Mouse (Mus musculus): ENCODE data around the gene Tsga10. TPM values are rescaled to one million over a fixed set of nuclear protein-coding genes. Genes with fewer than 3 reads are reported as not detected.
"Not testable (repeated sequence)": the region's sequence is repeated elsewhere in the genome, so short reads cannot be mapped to it uniquely, and the experiment has no call there.

Gene Tsga10
- polyA plus RNA-seq, 1 experiment from 2014 or later = 12.8 TPM

- H3K4me1 ChIP-seq (ENCODE audit: control insufficient read depth, insufficient read depth, low read depth, low read length) = peaks cover 11% of the 10 kb centered on the region
- H3K4me2 ChIP-seq (ENCODE audit: low read length) = no peak overlapping the region
- no peak overlapping the region for H3K9ac ChIP-seq (ENCODE audit: low read depth, low read length)
- no peaks in the 10 kb centered on the region for H3K9me3 ChIP-seq (ENCODE audit: control insufficient read depth, low read length)
- H3K27me3 ChIP-seq (replicated peaks; ENCODE audit: control insufficient read depth, insufficient read depth, low read length) = peaks cover 5% of the 10 kb centered on the region; the same call in 1 of the 2 replicates
- 78% methylated on average over 10 of the region's 10 CpGs for WGBS
- no peak overlapping the region for H3K4me3 ChIP-seq (ENCODE audit: low read length)
- no peaks in the 10 kb centered on the region for H3K36me3 ChIP-seq (ENCODE audit: control insufficient read depth, insufficient read depth, low read length)
- no peak for ATAC-seq
- H3K27ac ChIP-seq (ENCODE audit: low read depth, low read length) = no peak overlapping the region
Measured at GRCm38 (mm10) chr1:37867684-37868322, 1.6 kb upstream of the Tsga10 start.

DNA sequence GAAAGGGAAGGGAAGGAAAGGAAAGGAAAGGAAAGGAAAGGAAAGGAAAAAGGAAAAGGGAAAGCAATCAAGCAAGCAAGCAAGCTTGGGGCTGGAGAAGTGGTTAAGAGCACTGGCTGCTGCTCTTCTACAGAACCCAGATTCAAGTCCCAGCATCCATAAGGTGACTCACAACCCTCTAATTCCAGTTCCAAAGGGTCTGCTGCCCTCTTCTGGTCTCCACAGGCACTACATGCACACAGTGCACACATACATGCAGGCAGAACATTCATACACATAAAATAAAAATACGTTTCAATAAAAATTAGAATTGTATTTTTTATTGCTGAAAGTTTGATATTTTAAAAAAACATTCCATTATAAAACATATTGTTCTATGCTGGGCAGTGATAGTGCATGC, 827 bp upstream of the Tsga10 start:
- Histone ChIP-seq H3K9me3 (ENCODE audit: control insufficient read depth, low read length) (no peaks in the 10 kb centered on the region), H3K27ac (ENCODE audit: low read depth, low read length) (no peak overlapping the region), H3K4me3 (ENCODE audit: low read length) (no peak overlapping the region), H3K36me3 (ENCODE audit: control insufficient read depth, insufficient read depth, low read length) (no peaks in the 10 kb centered on the region), H3K4me1 (ENCODE audit: control insufficient read depth, insufficient read depth, low read depth, low read length) (peaks cover 8% of the 10 kb centered on the region), H3K4me2 (ENCODE audit: low read length) (no peak overlapping the region), H3K9ac (ENCODE audit: low read depth, low read length) (no peak overlapping the region), H3K27me3 (replicated peaks; ENCODE audit: control insufficient read depth, insufficient read depth, low read length) (peaks cover 5% of the 10 kb centered on the region; the same call in 1 of the 2 replicates)
- ATAC-seq = no peak
- 77% methylated on average over 1 of the region's 1 CpGs for WGBS

DNA sequence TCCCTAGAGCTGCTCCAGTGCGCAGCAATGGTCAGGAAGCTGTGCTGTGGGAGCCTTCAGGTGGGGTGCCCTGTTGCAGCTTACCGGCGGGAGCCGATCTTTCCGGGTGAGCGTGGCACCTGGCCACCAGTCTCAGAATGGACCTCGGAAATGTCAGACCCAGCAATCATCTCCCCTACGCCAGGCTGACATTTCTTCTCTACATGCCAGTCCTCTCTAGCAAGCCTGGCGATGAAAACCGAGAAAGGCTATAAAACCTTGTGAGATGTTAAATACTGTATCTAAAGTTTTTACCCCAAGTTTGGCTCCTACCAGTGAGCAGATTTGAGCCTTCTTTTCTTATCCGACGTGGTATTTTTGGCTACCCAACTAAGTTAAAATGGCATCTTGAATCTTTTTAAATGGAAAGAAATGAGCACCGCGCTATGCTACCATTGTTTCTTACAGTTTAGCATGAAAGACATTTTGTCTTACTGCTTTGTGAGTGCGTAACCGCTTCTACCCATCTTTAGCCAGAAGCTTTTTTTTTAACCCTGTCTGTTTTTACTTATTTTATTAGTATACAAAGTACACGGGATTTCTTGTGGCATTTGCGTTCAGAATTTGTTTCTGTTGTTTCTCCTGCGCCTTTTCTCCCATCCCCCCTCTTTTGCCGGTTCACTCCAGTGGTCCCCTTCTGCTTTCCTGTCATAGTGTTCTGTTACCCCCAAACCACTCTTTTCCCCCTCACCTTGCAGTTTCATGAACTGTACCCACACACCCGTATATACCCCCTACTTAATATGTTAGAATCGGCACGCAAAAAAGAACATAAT, 621 bp downstream of the Tsga10 start:
- no peak for ATAC-seq
- 11% methylated on average over 23 of the region's 23 CpGs for WGBS

GRCm38 (mm10) chr1:37864511-37865400, 1.5 kb downstream of the Tsga10 start:
- Histone ChIP-seq H3K9me3 (ENCODE audit: control insufficient read depth, low read length) (no peaks in the 10 kb centered on the region), H3K4me3 (ENCODE audit: low read length) (peak overlapping the region; percentile 76), H3K9ac (ENCODE audit: low read depth, low read length) (peak overlapping the region; percentile 86), H3K27me3 (replicated peaks; ENCODE audit: control insufficient read depth, insufficient read depth, low read length) (peaks cover 3% of the 10 kb centered on the region; the same call in 1 of the 2 replicates), H3K4me1 (ENCODE audit: control insufficient read depth, insufficient read depth, low read depth, low read length) (peaks cover 4% of the 10 kb centered on the region), H3K36me3 (ENCODE audit: control insufficient read depth, insufficient read depth, low read length) (no peaks in the 10 kb centered on the region), H3K4me2 (ENCODE audit: low read length) (peak overlapping the region; percentile 86), H3K27ac (ENCODE audit: low read depth, low read length) (peak overlapping the region; percentile 94)
- WGBS = under 1% methylated on average over 87 of the region's 90 CpGs
- ATAC-seq = peak; percentile 98

More for the DNA sequence above, 621 bp downstream of the Tsga10 start:
- peak overlapping the region; percentile 76 for H3K4me3 ChIP-seq (ENCODE audit: low read length)
- H3K9ac ChIP-seq (ENCODE audit: low read depth, low read length) = peak overlapping the region; percentile 86
- H3K9me3 ChIP-seq (ENCODE audit: control insufficient read depth, low read length) = no peaks in the 10 kb centered on the region
- H3K4me2 ChIP-seq (ENCODE audit: low read length) = peak overlapping the region; percentile 86
- peaks cover 5% of the 10 kb centered on the region; the same call in 1 of the 2 replicates for H3K27me3 ChIP-seq (replicated peaks; ENCODE audit: control insufficient read depth, insufficient read depth, low read length)
- H3K36me3 ChIP-seq (ENCODE audit: control insufficient read depth, insufficient read depth, low read length) = no peaks in the 10 kb centered on the region
- peaks cover 4% of the 10 kb centered on the region for H3K4me1 ChIP-seq (ENCODE audit: control insufficient read depth, insufficient read depth, low read depth, low read length)
- peak overlapping the region; percentile 94 for H3K27ac ChIP-seq (ENCODE audit: low read depth, low read length)

DNA sequence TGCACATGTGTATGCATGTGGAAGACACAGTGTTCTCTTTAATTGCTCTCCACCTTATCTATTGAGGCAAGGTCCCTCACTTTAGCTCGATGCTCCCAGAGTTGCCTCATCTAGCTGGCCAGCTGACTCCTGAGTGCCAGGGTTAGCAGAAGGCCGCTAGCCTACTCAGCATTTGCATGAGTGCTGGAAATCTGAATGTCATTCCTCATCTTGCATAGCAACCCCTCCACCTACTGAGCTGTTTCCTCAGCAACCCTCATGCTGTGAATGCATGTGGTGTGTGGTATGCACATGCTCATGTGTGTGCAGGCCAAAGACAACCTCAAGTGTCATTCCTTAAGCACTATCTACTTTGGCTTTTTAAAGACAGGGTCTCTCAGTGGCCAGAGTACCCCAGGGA, 15.5 kb downstream of the Tsga10 start:
- no peak for ATAC-seq
- H3K9me3 ChIP-seq (ENCODE audit: control insufficient read depth, low read length) = no peaks in the 10 kb centered on the region
- no peaks in the 10 kb centered on the region for H3K4me1 ChIP-seq (ENCODE audit: control insufficient read depth, insufficient read depth, low read depth, low read length)
- no peaks in the 10 kb centered on the region for H3K27me3 ChIP-seq (replicated peaks; ENCODE audit: control insufficient read depth, insufficient read depth, low read length)
- 45% methylated on average over 2 of the region's 2 CpGs for WGBS
- 0 out of 2 replicates have a peak, but pooled peaks cover 3% of the 10 kb centered on the region for H3K36me3 ChIP-seq (ENCODE audit: control insufficient read depth, insufficient read depth, low read length)
- no peak overlapping the region for H3K9ac ChIP-seq (ENCODE audit: low read depth, low read length)
- H3K4me2 ChIP-seq (ENCODE audit: low read length) = no peak overlapping the region
- H3K27ac ChIP-seq (ENCODE audit: low read depth, low read length) = no peak overlapping the region
- no peak overlapping the region for H3K4me3 ChIP-seq (ENCODE audit: low read length)

GRCm38 (mm10) chr1:37846878-37847277, 19.4 kb downstream of the Tsga10 start:
- H3K9me3 ChIP-seq (ENCODE audit: control insufficient read depth, low read length) = no peaks in the 10 kb centered on the region
- H3K27ac ChIP-seq (ENCODE audit: low read depth, low read length) = no peak overlapping the region
- ATAC-seq = no peak
- H3K4me1 ChIP-seq (ENCODE audit: control insufficient read depth, insufficient read depth, low read depth, low read length) = no peaks in the 10 kb centered on the region
- no peaks in the 10 kb centered on the region for H3K36me3 ChIP-seq (ENCODE audit: control insufficient read depth, insufficient read depth, low read length)
- no peak overlapping the region for H3K9ac ChIP-seq (ENCODE audit: low read depth, low read length)
- 87% methylated on average over 8 of the region's 8 CpGs for WGBS
- no peak overlapping the region for H3K4me3 ChIP-seq (ENCODE audit: low read length)
- H3K4me2 ChIP-seq (ENCODE audit: low read length) = no peak overlapping the region
- H3K27me3 ChIP-seq (replicated peaks; ENCODE audit: control insufficient read depth, insufficient read depth, low read length) = no peaks in the 10 kb centered on the region

DNA sequence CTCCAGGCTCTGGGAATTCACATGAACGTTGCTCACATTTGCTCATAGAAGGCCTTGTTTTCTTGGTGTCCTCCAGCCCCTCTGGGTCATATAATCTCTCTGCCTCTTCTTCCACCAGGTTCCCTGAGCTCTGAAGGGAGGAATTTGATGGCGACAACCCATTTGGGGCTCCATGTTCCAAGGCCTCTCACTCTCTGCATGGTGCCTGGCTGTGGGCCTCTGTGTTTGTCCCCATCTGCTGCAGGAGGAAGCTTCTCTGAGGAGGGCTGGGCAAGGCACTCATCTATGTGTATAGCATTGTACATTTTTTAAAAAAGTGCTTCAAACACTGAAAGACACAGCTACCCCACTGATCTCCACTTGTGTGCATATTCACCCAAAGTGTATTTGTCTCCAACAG, 34.5 kb downstream of the Tsga10 start:
- Histone ChIP-seq H3K4me2 (ENCODE audit: low read length) (no peak overlapping the region), H3K27me3 (replicated peaks; ENCODE audit: control insufficient read depth, insufficient read depth, low read length) (no peaks in the 10 kb centered on the region), H3K27ac (ENCODE audit: low read depth, low read length) (no peak overlapping the region), H3K9ac (ENCODE audit: low read depth, low read length) (no peak overlapping the region), H3K9me3 (ENCODE audit: control insufficient read depth, low read length) (no peaks in the 10 kb centered on the region), H3K4me1 (ENCODE audit: control insufficient read depth, insufficient read depth, low read depth, low read length) (no peaks in the 10 kb centered on the region), H3K36me3 (ENCODE audit: control insufficient read depth, insufficient read depth, low read length) (peaks cover 4% of the 10 kb centered on the region), H3K4me3 (ENCODE audit: low read length) (no peak overlapping the region)
- ATAC-seq = no peak
- 54% methylated on average over 2 of the region's 2 CpGs for WGBS

DNA sequence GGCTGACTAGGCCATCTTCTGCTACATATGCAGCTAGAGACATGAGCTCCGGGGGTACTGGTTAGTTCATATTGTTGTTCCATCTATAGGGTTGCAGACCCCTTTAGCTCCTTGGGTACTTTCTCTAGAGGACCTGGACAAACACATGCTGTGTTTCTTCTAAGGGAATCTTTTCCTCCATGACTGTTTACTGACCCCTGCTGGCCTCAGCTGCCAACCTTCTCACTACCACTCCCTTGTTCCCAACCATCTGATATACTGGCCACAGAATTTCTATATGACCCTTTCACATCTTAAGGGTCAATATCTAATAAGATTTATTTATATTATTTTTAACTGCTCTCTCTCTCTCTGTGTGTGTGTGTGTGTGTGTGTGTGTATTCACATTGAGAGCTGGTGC, 63.9 kb downstream of the Tsga10 start:
- ATAC-seq; H3K9ac ChIP-seq (ENCODE audit: low read depth, low read length); H3K4me3 ChIP-seq (ENCODE audit: low read length); H3K27me3 ChIP-seq (replicated peaks; ENCODE audit: control insufficient read depth, insufficient read depth, low read length); H3K9me3 ChIP-seq (ENCODE audit: control insufficient read depth, low read length); H3K4me1 ChIP-seq (ENCODE audit: control insufficient read depth, insufficient read depth, low read depth, low read length); H3K27ac ChIP-seq (ENCODE audit: low read depth, low read length); H3K36me3 ChIP-seq (ENCODE audit: control insufficient read depth, insufficient read depth, low read length); H3K4me2 ChIP-seq (ENCODE audit: low read length): not testable (repeated sequence)
- 88% methylated on average over 1 of the region's 1 CpGs for WGBS

Data from hindbrain, embryonic 16.5 days (tissue).